Mouse (Mus musculus) small intestine, adult 2 months (tissue): ENCODE measurements at regions not wholly inside any gene's neighbourhood (a gene's known extent, or its start where the extent isn't known, plus 50 kb on each side); places are given as distances from the start of the nearest gene placed in this dataset.

Source experiments
- CTCF ChIP-seq: fragments of 200-500 bp; IDR thresholded peaks from 2 replicates; pipeline ENCODE4 v1.5.1; 2012; ENCODE audit warnings: low read depth, mild to moderate bottlenecking, control low read depth, inconsistent platforms, low read length, moderate library complexity, mixed read lengths; ENCODE audit not compliant: insufficient replicate concordance, insufficient read length; ENCODE audit errors: extremely low read depth
- POLR2A ChIP-seq: fragments of 200-500 bp; IDR thresholded peaks from 2 replicates; pipeline ENCODE4 v1.6.1; 2012; ENCODE audit warnings: low read depth, mild to moderate bottlenecking, control low read depth, inconsistent platforms, low read length, moderate library complexity

DNA sequence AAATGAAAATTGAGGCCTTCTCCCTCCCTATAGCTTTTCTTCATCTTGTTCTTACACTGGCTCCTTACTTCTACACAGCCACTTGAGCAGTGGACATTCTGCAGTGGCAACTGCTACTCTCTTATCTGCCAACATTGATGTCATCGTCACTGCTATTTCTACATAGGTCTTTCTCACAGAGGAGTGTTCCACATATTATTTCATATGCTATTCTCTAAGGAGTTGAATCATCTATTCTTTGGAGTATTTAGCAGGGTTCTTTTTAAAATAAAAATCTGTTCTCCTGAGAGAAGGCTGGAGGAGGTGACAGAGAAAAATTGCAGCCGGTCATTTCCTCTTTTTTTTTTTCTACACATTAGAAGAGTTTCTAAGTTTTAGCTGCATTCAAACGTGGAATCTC is 290.1 kb downstream of the Lmx1a start:
- no peak for TF ChIP-seq POLR2A
- no peak for TF ChIP-seq CTCF
